ENCODE assay signal across 14 mouse cellular contexts in the genomic region with DNA sequence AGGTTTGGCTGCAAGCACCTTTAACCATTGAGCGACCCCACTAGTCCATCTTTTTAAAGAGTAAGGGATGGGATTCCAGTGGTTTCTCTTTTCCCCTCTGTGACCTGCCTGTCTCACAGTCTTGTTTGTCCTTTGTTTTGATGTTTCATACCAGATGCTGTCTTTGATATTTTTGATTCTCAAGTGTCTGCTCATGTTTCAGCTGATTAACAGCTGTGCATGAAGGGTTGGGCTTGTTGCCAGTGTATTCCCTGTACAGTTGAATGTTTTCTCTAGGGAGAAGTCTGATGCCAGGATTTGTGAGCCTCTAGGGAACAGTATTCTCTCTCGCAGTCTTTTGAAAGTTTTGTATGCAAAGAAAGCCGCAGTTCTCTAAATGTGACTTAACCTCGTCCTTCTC. TPM values are rescaled to one million over a fixed set of nuclear protein-coding genes. Genes with fewer than 3 reads are reported as not detected.
A peak's percentile ranks its signal among the peaks of the same experiment; 100 is the strongest.
DNase-seq lines count a peak whose midpoint lies in the region; ATAC-seq and TF ChIP-seq lines count a peak whose summit lies in the region.
"Had no signal": no experiment of that assay in that cellular context is flagged by ENCODE, and none has a peak within 500 bp of the region (broad histone marks: within the 10 kb centered on the region; RNA-seq: fewer than 3 reads in every experiment).

No protein-coding gene starts in this region.

- no peak for TF ChIP-seq CTCF in hindbrain, postnatal 0 days (IDR thresholded peaks at IDR 0.05; ENCODE audit: low read depth)
- no peak for TF ChIP-seq CTCF in lung, embryonic 14.5 days (IDR thresholded peaks at IDR 0.05; ENCODE audit: low read depth)
- no peak for TF ChIP-seq CTCF in lung, adult 2 months (IDR thresholded peaks at IDR 0.05; ENCODE audit: insufficient read depth, low read length)

- H3K27ac ChIP-seq in hindbrain, postnatal 0 days: no peak overlapping the region
- no peak overlapping the region for H3K27ac ChIP-seq in hindbrain, embryonic 13.5 days
- H3K27ac ChIP-seq in lung, embryonic 14.5 days (ENCODE audit: low read depth): no peak overlapping the region
- H3K27ac ChIP-seq: gastrocnemius, adult 2 months; liver, embryonic 13.5 days had no signal

- no peak for ATAC-seq in hindbrain, postnatal 0 days
- no peak for ATAC-seq in hindbrain, embryonic 13.5 days (ENCODE audit: low FRiP score)
- no peak for ATAC-seq in lung, embryonic 14.5 days (ENCODE audit: insufficient read depth)
- no peak for ATAC-seq in granulocyte monocyte progenitor cell, adult 5-6 weeks (replicated peaks; ENCODE audit: poor library complexity, severe bottlenecking)

- H3K36me3 ChIP-seq in hindbrain, postnatal 0 days (ENCODE audit: insufficient read depth, low read length): peaks cover 7% of the 10 kb centered on the region; the same call in 1 of the 2 replicates
- H3K36me3 ChIP-seq in hindbrain, embryonic 13.5 days: peaks cover 41% of the 10 kb centered on the region
- no peaks in the 10 kb centered on the region for H3K36me3 ChIP-seq in lung, embryonic 14.5 days (ENCODE audit: insufficient read depth)

- H3K4me2 ChIP-seq in hindbrain, postnatal 0 days (ENCODE audit: low read depth, low read length): no peak overlapping the region
- H3K4me2 ChIP-seq in hindbrain, embryonic 13.5 days: no peak overlapping the region
- H3K4me2 ChIP-seq in lung, embryonic 14.5 days: no peak overlapping the region
- H3K4me2 ChIP-seq: liver, embryonic 13.5 days had no signal

- DNase-seq in adrenal gland, postnatal 10 days: peak; percentile 45
- no peak for DNase-seq in adrenal gland, adult 8-10 months
- DNase-seq in hindbrain, postnatal 0 days (ENCODE audit: low spot score): peak; percentile 11
- peak; percentile 36 for DNase-seq in lung, embryonic 14.5 days
- DNase-seq in lung, adult 2 months: no peak
- peak; percentile 23 for DNase-seq in lung, postnatal 25 days (ENCODE audit: low spot score)
- DNase-seq: cerebellum, postnatal 14 days; gastrocnemius, adult 2 months; liver, embryonic 13.5 days; thymus, adult 18-20 months had no signal

- no peak overlapping the region for H3K4me3 ChIP-seq in hindbrain, postnatal 0 days (ENCODE audit: low read length)
- H3K4me3 ChIP-seq in hindbrain, embryonic 13.5 days: no peak overlapping the region
- H3K4me3 ChIP-seq in lung, embryonic 14.5 days (ENCODE audit: low read depth, low read length): no peak overlapping the region
- H3K4me3 ChIP-seq in lung, adult 2 months (replicated peaks; ENCODE audit: extremely low read depth, low read depth, low read length): no peak overlapping the region
- H3K4me3 ChIP-seq: gastrocnemius, adult 2 months; liver, embryonic 13.5 days; megakaryocyte, embryonic 14.5 days had no signal

- H3K27me3 ChIP-seq in hindbrain, postnatal 0 days (ENCODE audit: insufficient read depth, low read length): no peaks in the 10 kb centered on the region
- H3K27me3 ChIP-seq in hindbrain, embryonic 13.5 days: no peaks in the 10 kb centered on the region
- H3K27me3 ChIP-seq in lung, embryonic 14.5 days (ENCODE audit: insufficient read depth, low read length): no peaks in the 10 kb centered on the region
- H3K27me3 ChIP-seq: liver, embryonic 13.5 days; megakaryocyte, embryonic 14.5 days had no signal

- H3K9ac ChIP-seq in hindbrain, postnatal 0 days (replicated peaks; ENCODE audit: low read length): no peak overlapping the region
- no peak overlapping the region for H3K9ac ChIP-seq in hindbrain, embryonic 13.5 days
- H3K9ac ChIP-seq in lung, embryonic 14.5 days: no peak overlapping the region
- H3K9ac ChIP-seq: liver, embryonic 13.5 days had no signal

- no peaks in the 10 kb centered on the region for H3K9me3 ChIP-seq in hindbrain, postnatal 0 days (ENCODE audit: low read length)
- H3K9me3 ChIP-seq in hindbrain, embryonic 13.5 days: no peaks in the 10 kb centered on the region
- no peaks in the 10 kb centered on the region for H3K9me3 ChIP-seq in lung, embryonic 14.5 days (ENCODE audit: low read depth, low read length)
- H3K9me3 ChIP-seq: liver, embryonic 13.5 days; megakaryocyte, embryonic 14.5 days had no signal

- no peak for TF ChIP-seq POLR2A in lung, adult 2 months (IDR thresholded peaks at IDR 0.05; ENCODE audit: borderline replicate concordance, extremely low read depth, low read depth, low read length)

- 53% methylated on average over 4 of the region's 4 CpGs for WGBS in hindbrain, postnatal 0 days
- 65% methylated on average over 4 of the region's 4 CpGs for WGBS in hindbrain, embryonic 13.5 days
- 66% methylated on average over 4 of the region's 4 CpGs for WGBS in lung, embryonic 14.5 days
- 80% methylated on average over 4 of the region's 4 CpGs for WGBS in lung, adult 2 months

- no peaks in the 10 kb centered on the region for H3K4me1 ChIP-seq in hindbrain, postnatal 0 days (ENCODE audit: insufficient read depth, low read length)
- no peaks in the 10 kb centered on the region for H3K4me1 ChIP-seq in hindbrain, embryonic 13.5 days (replicated peaks)
- no peaks in the 10 kb centered on the region for H3K4me1 ChIP-seq in lung, embryonic 14.5 days (ENCODE audit: insufficient read depth)
- no peaks in the 10 kb centered on the region for H3K4me1 ChIP-seq in lung, adult 2 months (ENCODE audit: control insufficient read depth, insufficient read depth, low read length)
- H3K4me1 ChIP-seq: liver, embryonic 13.5 days; megakaryocyte, embryonic 14.5 days had no signal

RNA-seq across cellular contexts. Expression of gene Cyb5r4, which starts 27.6 kb away (rescaled TPM):
- total RNA-seq in adrenal gland, postnatal 10 days (2021): 10 to 100 TPM; 31.7 to 35.9 TPM
- total RNA-seq in adrenal gland, adult 8-10 months (2022): 10 to 100 TPM; 38.7 to 46.3 (median 43.8) TPM
- total RNA-seq in hindbrain, postnatal 0 days (2014; rRNA removed): 25.1 and 27.5 TPM in 2 replicates
- 42.2 and 46.6 TPM in 2 replicates for polyA plus RNA-seq in hindbrain, postnatal 0 days (2015; fragmentation: Nextera tagmentation; extraction: Ambion mirVana)
- polyA plus RNA-seq in hindbrain, embryonic 13.5 days (2015; fragmentation: Nextera tagmentation; extraction: Ambion mirVana): 83.6 and 86.0 TPM in 2 replicates
- polyA plus RNA-seq in lung, embryonic 14.5 days (2014; fragmentation: Nextera tagmentation; extraction: Ambion mirVana): 50.1 and 50.2 TPM in 2 replicates
- polyA plus RNA-seq in lung, adult 2 months (2012; rRNA removed): 7.7 and 9.0 TPM in 2 replicates
- 101 and 102 TPM in 2 replicates for total RNA-seq in granulocyte monocyte progenitor cell, adult 5-6 weeks (2014; fragmentation: Nextera tagmentation)
- 97.9 and 125 TPM in 2 replicates for total RNA-seq in granulocyte monocyte progenitor cell, adult 5-6 weeks (2017)

RNA-seq across cellular contexts. Expression of gene Ripply2, which starts 34.1 kb away (rescaled TPM):
- under 1 TPM; 0.45 to 0.70 TPM for total RNA-seq in adrenal gland, postnatal 10 days (2021)
- 1 to 10 TPM; 1.4 to 3.0 (median 2.0) TPM for total RNA-seq in adrenal gland, adult 8-10 months (2022)
- total RNA-seq in hindbrain, postnatal 0 days (2014; rRNA removed): 1.8 and 4.2 TPM in 2 replicates
- polyA plus RNA-seq in hindbrain, postnatal 0 days (2015; fragmentation: Nextera tagmentation; extraction: Ambion mirVana): 15.0 and 16.0 TPM in 2 replicates
- 6.0 and 8.5 TPM in 2 replicates for polyA plus RNA-seq in hindbrain, embryonic 13.5 days (2015; fragmentation: Nextera tagmentation; extraction: Ambion mirVana)
- polyA plus RNA-seq in lung, embryonic 14.5 days (2014; fragmentation: Nextera tagmentation; extraction: Ambion mirVana): not detected in 2 replicates
- polyA plus RNA-seq in lung, adult 2 months (2012; rRNA removed): not detected in 2 replicates
- total RNA-seq in granulocyte monocyte progenitor cell, adult 5-6 weeks (2014; fragmentation: Nextera tagmentation): not detected in 2 replicates
- total RNA-seq in granulocyte monocyte progenitor cell, adult 5-6 weeks (2017): not detected in 2 replicates
- total RNA-seq: gastrocnemius, adult 2 months; heart, postnatal 14 days had no signal
- polyA plus RNA-seq: liver, embryonic 13.5 days had no signal

Comparison
In these comparisons a context has a peak if more than half of its experiments do, and no peak if none do; other contexts are left out.
1. DNase-seq: peak in adrenal gland, postnatal 10 days (single experiment), hindbrain, postnatal 0 days (single experiment), lung, embryonic 14.5 days (single experiment) and lung, postnatal 25 days (single experiment); none in adrenal gland, adult 8-10 months (single experiment) and lung, adult 2 months (single experiment).